Mouse (Mus musculus): ENCODE results near the gene Col13a1. TPM values are rescaled to one million over a fixed set of nuclear protein-coding genes. Genes with fewer than 3 reads are reported as not detected.

Col13a1 gene
- polyA plus RNA-seq, 1 experiment from 2014 or later, result 1.9 TPM

DNA sequence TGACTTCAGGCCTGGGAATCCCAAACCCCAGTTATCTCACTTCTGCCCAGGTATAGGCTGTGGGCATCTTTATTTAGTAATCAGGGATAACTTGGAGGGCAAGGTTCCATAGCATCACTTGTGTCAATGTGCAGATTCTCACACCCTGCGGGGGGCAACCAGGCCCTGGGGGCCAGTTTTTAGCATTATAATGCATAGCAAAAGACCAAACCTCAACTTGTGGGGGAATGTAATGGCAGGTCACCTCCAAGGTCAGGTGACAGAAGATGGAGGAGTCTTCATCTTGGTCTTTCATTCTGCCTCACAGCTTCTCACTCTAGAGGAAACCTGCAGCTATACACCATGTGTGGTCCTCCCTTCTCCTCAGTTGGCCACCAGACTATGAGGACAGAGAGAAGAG, 20.9 kb upstream of the Col13a1 start:
- no peaks in the 10 kb centered on the region for H3K4me1 ChIP-seq (replicated peaks)
- H3K4me3 ChIP-seq, result no peak overlapping the region
- no peak for DNase-seq (ENCODE audit: low spot score)
- H3K9me3 ChIP-seq, result no peaks in the 10 kb centered on the region
- H3K27me3 ChIP-seq (ENCODE audit: insufficient read depth, poor library complexity, severe bottlenecking), result no peaks in the 10 kb centered on the region
- 84% methylated on average over 1 of the region's 1 CpGs for WGBS
- no peak overlapping the region for H3K27ac ChIP-seq
- no peaks in the 10 kb centered on the region for H3K36me3 ChIP-seq

DNA sequence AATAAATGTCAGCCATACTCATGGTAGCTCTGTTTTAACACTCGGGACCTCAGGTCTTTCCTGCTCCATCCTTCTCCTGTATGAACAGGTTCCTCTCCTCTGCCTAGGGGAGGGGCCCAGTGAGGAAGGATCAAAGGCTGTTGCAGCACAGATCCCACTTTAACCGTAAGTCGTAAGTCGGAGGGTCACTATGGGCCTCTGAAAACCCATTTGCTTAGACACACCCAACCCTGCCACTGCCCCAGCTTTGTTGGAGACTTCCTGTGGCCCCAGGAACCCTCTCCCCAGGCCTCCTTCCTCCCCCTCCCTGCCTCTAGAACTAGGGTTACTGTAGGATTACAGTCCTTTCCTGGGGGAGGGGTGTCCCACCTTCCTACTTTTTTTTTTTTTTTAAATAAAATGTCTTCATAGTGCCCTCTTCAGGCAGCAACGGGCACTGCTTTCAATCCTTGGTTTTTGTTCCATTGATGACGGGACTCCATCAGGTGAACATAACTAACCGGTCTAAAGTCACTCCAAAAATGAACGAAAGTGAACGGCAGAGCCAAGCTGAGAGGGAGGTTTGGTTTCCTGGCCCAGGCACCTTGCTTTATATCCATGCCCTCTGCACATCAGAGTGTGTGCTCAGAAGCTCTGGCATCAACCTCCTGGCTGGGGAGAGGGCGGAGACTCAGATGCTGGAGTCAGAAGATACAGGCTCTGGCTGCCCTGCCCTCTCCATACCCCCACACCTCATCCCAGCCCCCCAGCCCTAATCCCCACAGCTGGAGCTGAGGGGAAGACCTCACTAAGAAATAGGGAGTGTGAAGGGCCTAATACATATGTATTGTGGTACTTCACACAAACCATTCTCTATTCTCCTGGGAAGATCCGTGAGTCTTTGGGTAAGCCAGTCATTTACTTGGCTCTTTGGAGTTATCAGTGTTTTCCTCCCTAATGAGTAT, 12.8 kb upstream of the Col13a1 start:
- no peak for DNase-seq (ENCODE audit: low spot score)
- 0 out of 2 replicates have a peak, but pooled peaks cover 4% of the 10 kb centered on the region for H3K27me3 ChIP-seq (ENCODE audit: insufficient read depth, poor library complexity, severe bottlenecking)
- WGBS, result 33% methylated on average over 11 of the region's 11 CpGs
- 0 out of 2 replicates have a peak, but pooled peaks cover 3% of the 10 kb centered on the region for H3K4me1 ChIP-seq (replicated peaks)
- H3K36me3 ChIP-seq, result no peaks in the 10 kb centered on the region
- H3K27ac ChIP-seq, result no peak overlapping the region
- no peak overlapping the region for H3K4me3 ChIP-seq
- H3K9me3 ChIP-seq, result no peaks in the 10 kb centered on the region

DNA sequence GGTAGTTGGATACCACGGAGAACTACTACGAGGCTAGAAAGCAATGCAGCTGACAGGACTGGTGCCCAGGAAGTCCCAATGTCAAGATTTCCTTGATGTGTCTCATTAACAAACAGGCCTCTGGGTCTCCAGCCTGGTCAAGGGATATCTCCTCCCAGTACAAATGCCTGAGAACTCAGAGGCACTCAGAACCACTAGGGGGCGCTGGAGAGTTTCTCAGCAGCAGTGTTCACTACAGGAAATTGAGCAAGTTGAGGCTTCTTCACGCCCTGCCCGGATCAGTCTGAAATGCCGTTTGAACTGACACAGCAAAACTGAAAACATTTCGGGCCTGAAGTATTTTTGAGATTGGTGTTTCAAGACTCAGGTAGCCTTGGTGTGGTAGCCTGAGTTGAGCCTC, 1.5 kb upstream of the Col13a1 start:
- no peak overlapping the region for H3K27ac ChIP-seq
- H3K4me3 ChIP-seq, result no peak overlapping the region
- H3K4me1 ChIP-seq (replicated peaks), result peaks cover 34% of the 10 kb centered on the region
- WGBS, result 7% methylated on average over 7 of the region's 7 CpGs
- DNase-seq (ENCODE audit: low spot score), result peak; percentile 93
- no peaks in the 10 kb centered on the region for H3K9me3 ChIP-seq
- H3K27me3 ChIP-seq (ENCODE audit: insufficient read depth, poor library complexity, severe bottlenecking), result peaks cover 68% of the 10 kb centered on the region
- H3K36me3 ChIP-seq, result no peaks in the 10 kb centered on the region

DNA sequence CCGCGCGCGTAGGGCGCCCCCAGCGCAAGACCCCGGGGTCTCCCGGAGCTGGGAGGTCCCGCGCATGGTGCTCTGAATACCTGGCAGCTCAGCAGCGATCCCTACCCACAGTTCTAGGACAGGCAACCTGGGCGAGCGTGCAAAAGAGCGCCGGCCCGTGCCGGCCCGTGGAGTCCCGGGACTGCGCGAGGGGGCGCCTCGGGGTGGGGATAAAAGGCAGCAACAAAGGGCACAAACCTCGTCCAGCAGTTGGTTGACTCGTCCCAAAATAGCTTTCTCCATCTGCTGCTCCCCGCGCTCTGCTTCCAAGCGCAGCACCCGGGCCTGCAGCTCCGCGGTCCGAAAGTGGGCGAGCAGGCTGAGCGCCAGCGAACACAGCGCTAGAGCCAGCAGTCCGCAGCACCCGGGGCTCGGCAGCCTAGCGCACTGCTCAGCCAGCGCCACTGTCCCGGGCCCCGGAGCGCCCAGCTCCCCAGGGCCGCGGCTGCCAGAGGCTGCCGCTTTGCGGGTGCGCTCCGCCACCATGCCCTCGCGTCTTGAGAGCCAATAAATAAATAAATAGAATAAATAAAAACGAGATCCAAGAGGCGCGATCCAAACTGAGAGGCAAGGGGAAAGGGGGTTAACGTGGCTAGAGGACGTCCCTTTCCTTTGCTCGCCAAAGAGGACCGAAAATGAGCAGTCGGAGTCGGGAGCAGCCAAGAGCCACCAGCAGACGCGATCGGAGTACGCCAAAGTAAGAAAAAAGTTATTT, 619 bp downstream of the Col13a1 start:
- DNase-seq (ENCODE audit: low spot score), result peak; percentile 62
- peak overlapping the region; percentile 59 for H3K27ac ChIP-seq
- H3K36me3 ChIP-seq, result no peaks in the 10 kb centered on the region
- peaks cover 34% of the 10 kb centered on the region for H3K4me1 ChIP-seq (replicated peaks)
- H3K27me3 ChIP-seq (ENCODE audit: insufficient read depth, poor library complexity, severe bottlenecking), result peaks cover 88% of the 10 kb centered on the region
- peak overlapping the region; percentile 58 for H3K4me3 ChIP-seq
- no peaks in the 10 kb centered on the region for H3K9me3 ChIP-seq
- WGBS, result under 1% methylated on average over 65 of the region's 65 CpGs

DNA sequence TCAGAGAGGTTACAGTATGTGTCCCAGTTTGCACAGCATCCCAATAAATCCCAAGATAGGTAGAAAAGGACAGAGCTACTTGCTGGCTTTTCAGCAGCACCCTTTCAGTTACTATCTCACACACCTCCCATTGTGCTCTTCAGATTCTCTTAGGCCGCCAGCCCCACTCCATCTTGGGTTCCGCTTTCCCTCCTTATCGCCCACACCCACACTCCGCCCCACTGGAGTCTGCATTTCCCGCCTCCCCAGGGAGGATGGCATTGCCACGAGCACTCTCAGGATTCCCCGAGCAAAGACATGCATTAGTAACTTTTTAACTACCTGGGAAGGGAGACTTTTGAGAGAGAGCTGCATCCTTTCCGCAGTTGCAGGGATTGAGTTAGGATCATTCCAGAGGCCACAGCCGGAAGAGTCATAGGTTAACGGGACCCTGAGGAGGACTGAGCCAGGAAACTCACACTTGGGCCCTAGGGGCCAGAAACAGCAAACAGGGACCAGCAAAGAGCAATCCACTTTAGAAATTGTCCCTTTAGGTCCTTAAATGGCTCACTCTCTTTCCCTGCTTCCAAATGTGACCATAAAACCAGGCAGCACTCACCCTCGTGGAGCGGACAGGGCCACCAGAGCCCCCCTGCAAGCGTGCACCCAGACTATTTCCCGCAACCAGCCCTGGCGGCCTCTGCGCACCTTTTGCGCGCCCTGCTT, 1.4 kb downstream of the Col13a1 start:
- H3K4me1 ChIP-seq (replicated peaks), result peaks cover 34% of the 10 kb centered on the region
- H3K4me3 ChIP-seq, result peak overlapping the region; percentile 58
- WGBS, result 5% methylated on average over 18 of the region's 18 CpGs
- no peaks in the 10 kb centered on the region for H3K9me3 ChIP-seq
- peaks cover 93% of the 10 kb centered on the region for H3K27me3 ChIP-seq (ENCODE audit: insufficient read depth, poor library complexity, severe bottlenecking)
- H3K36me3 ChIP-seq, result no peaks in the 10 kb centered on the region
- peak overlapping the region; percentile 59; the same call in 1 of the 2 replicates for H3K27ac ChIP-seq
- peak; percentile 13 for DNase-seq (ENCODE audit: low spot score)

DNA sequence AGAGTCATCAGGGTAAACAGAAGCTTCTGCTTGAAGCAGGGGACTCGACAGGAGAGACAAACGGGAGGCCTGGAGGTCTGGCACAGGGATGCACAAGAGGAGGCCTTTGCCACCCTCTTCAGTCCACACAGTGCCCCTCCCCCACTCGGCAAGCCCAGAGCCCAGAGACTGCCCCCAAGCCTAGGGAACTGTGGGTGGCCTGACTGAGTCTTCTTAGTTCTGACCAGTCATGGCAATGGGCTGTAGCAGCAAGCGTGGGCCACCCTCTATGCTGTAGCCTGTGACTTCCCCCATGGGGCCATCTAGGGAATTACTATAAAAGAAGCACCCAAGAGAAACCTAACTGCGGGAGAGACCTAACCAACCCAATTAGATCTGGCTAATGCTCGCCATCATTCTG, 1.9 kb downstream of the Col13a1 start:
- H3K27ac ChIP-seq, result no peak overlapping the region
- WGBS, result 4% methylated on average over 6 of the region's 6 CpGs
- H3K27me3 ChIP-seq (ENCODE audit: insufficient read depth, poor library complexity, severe bottlenecking), result peaks cover 93% of the 10 kb centered on the region
- no peaks in the 10 kb centered on the region for H3K36me3 ChIP-seq
- DNase-seq (ENCODE audit: low spot score), result peak; percentile 18
- peaks cover 39% of the 10 kb centered on the region for H3K4me1 ChIP-seq (replicated peaks)
- H3K4me3 ChIP-seq, result no peak overlapping the region
- H3K9me3 ChIP-seq, result no peaks in the 10 kb centered on the region

DNA sequence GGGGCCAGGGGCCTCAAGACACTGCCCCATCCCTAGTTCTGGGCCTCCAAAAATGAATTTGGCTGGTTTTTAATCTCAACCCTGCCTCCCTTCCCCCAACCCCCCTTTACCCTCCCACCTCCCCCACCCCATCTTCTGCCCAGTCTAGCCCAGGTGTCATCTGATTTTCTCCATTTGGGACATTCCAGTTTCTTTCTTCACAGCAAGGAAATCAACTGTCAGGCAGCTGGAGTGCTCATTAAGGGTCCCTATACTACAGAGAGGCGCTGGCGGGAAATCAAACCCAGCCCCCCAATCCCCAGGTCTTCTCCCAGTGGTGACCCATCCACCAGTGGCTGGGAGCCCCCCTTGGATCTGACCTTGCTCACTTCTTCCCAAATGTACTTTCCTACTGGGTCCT, 4.3 kb downstream of the Col13a1 start:
- Histone ChIP-seq H3K9me3 (no peaks in the 10 kb centered on the region), H3K36me3 (no peaks in the 10 kb centered on the region), H3K4me3 (no peak overlapping the region), H3K27me3 (ENCODE audit: insufficient read depth, poor library complexity, severe bottlenecking) (peaks cover 86% of the 10 kb centered on the region), H3K4me1 (replicated peaks) (peaks cover 54% of the 10 kb centered on the region), H3K27ac (no peak overlapping the region)
- WGBS, result 76% methylated on average over 2 of the region's 2 CpGs
- no peak for DNase-seq (ENCODE audit: low spot score)

DNA sequence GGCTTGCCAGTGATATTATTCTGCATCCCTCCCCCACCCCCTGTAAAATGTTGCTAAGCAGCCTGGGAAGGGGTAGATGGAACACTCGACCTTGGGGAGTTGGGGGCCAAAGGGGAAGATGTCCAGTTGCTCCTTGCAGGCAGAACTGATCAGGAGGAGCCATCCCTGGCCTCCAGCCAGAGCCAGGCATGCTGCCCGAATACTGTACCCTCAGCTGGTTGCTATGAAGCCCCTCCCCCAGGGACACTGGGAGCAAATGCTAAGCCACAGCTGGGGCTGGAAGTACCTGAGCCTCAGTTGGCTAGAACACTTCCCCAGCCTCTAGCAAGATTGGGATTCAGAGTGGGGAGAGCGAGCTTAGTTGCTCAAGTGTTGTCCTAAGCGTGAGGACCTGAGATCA, 6.9 kb downstream of the Col13a1 start:
- Histone ChIP-seq H3K27me3 (ENCODE audit: insufficient read depth, poor library complexity, severe bottlenecking) (peaks cover 61% of the 10 kb centered on the region), H3K27ac (no peak overlapping the region), H3K4me3 (no peak overlapping the region), H3K4me1 (replicated peaks) (peaks cover 35% of the 10 kb centered on the region), H3K36me3 (no peaks in the 10 kb centered on the region), H3K9me3 (no peaks in the 10 kb centered on the region)
- WGBS, result 13% methylated on average over 4 of the region's 4 CpGs
- no peak for DNase-seq (ENCODE audit: low spot score)

DNA sequence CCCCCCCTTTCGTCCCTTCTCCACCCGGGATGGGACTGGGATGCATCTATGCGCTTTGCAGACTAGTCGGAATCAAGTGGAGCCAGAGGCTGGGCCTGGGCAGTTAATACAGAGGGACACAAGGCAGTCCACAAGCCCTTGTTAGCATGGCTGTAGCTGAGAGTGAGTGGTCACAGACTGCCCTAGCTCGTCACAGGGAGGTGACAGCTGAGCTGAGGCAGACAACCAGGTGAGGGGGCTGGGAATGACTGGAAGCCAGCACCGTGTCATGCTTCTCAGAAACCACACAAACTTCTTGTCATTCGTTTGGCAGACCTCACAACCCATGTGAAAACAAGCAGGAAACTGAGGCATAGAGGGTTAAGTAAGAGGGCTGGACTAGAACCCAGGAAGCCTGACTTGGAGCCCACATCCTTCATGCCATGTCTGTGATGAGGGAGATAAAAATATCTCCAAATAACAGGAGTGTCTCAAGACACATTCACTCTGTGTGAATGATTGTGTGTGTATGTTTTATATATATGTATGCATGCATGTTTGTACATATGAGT, 10.8 kb downstream of the Col13a1 start:
- DNase-seq (ENCODE audit: low spot score), result no peak
- Histone ChIP-seq H3K9me3 (no peaks in the 10 kb centered on the region), H3K27ac (no peak overlapping the region), H3K4me1 (replicated peaks) (peaks cover 39% of the 10 kb centered on the region), H3K27me3 (ENCODE audit: insufficient read depth, poor library complexity, severe bottlenecking) (peaks cover 23% of the 10 kb centered on the region), H3K4me3 (no peak overlapping the region), H3K36me3 (no peaks in the 10 kb centered on the region)
- 79% methylated on average over 7 of the region's 7 CpGs for WGBS

DNA sequence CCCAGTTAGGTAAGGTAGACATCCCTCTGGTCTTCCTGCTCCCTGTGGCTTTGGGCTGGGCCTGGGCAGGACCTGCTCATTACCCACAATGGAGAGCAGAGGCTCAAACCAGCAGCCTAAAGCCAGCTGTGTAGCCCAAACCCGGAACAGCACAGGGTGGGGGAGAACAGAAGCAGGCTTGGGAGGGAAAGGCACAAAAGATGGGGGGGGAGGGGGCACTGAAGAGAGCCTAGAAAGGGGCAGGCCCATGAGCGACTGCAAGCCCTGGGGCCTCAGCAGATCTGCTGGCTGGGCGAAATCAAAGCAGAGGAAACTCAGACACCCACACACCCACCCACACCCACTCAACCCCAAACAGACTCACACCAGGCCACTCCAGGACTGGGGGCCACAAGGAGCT, 11.7 kb downstream of the Col13a1 start:
- H3K27me3 ChIP-seq (ENCODE audit: insufficient read depth, poor library complexity, severe bottlenecking), result peaks cover 15% of the 10 kb centered on the region
- WGBS, result 57% methylated on average over 3 of the region's 3 CpGs
- no peak for DNase-seq (ENCODE audit: low spot score)
- H3K4me3 ChIP-seq, result no peak overlapping the region
- peaks cover 36% of the 10 kb centered on the region for H3K4me1 ChIP-seq (replicated peaks)
- no peaks in the 10 kb centered on the region for H3K9me3 ChIP-seq
- H3K36me3 ChIP-seq, result no peaks in the 10 kb centered on the region
- no peak overlapping the region for H3K27ac ChIP-seq

DNA sequence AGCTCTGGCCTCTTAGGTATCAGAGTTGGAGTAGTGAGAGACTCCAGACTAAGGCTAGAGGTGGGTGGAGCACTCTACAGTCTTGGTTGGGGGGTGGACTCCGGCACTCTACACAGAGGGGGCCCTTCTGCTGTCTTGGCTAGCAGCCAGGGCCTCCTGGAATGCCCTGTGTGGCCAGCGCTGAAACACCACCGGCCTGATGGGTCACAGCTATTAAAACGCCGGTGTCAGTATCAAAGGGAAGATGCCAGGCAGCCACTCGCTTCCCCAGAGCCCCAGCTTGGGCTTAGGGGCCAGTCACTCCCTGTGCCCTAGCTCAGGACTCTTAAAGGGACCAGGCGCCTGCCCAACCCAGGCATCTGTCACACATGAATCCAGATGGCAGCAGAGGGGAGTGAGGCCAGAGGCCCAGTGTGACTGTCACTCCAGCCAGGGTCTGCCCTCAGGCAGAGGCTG, 13.5 kb downstream of the Col13a1 start:
- H3K27me3 ChIP-seq (ENCODE audit: insufficient read depth, poor library complexity, severe bottlenecking), result peaks cover 2% of the 10 kb centered on the region; the same call in 1 of the 2 replicates
- WGBS, result 38% methylated on average over 7 of the region's 7 CpGs

DNA sequence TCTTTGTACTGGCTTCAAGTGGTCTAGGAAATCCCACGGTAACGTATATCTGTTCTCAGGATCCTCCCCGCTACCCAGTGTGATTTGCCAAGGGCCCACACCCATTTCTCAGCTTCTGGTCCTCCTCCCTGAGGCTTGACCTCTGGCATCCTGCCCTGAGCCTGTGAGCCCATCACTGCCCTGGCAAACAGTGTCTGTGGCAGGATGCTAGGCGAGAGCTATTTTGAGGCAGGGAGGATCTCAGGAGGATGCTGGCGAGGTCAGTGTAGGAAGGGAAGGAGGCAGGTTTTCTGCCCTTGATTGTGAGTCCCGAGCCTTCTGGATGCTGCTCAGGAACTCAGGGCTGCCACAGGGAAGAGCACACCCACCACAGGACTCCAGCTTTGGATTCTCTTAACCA, 22.2 kb downstream of the Col13a1 start:
- H3K9me3 ChIP-seq, result no peaks in the 10 kb centered on the region
- H3K4me3 ChIP-seq, result no peak overlapping the region
- WGBS, result 76% methylated on average over 6 of the region's 6 CpGs
- no peak overlapping the region for H3K27ac ChIP-seq
- DNase-seq (ENCODE audit: low spot score), result no peak
- no peaks in the 10 kb centered on the region for H3K36me3 ChIP-seq
- H3K4me1 ChIP-seq (replicated peaks), result no peaks in the 10 kb centered on the region
- H3K27me3 ChIP-seq (ENCODE audit: insufficient read depth, poor library complexity, severe bottlenecking), result peaks cover 8% of the 10 kb centered on the region

More for the DNA sequence above, 13.5 kb downstream of the Col13a1 start:
- Histone ChIP-seq H3K36me3 (no peaks in the 10 kb centered on the region), H3K4me1 (replicated peaks) (peaks cover 20% of the 10 kb centered on the region), H3K9me3 (no peaks in the 10 kb centered on the region), H3K27ac (peak overlapping the region; percentile 59; the same call in 1 of the 2 replicates), H3K4me3 (no peak overlapping the region)
- peak; percentile 18 for DNase-seq (ENCODE audit: low spot score)

Data from hindbrain, embryonic 10.5 days (tissue).